Comparison of ENCODE assay signal across 8 mouse cellular contexts in genomic region chr8:80879426-80880195, GRCm38 (mm10). TPM values are rescaled to one million over a fixed set of nuclear protein-coding genes. Genes with fewer than 3 reads are reported as not detected.
DNase-seq lines count a peak whose midpoint lies in the region; ATAC-seq lines count a peak whose summit lies in the region.

No protein-coding gene starts in this region.

- peak; percentile 30 to 64; a peak in 2 of 4 replicates for ATAC-seq in hematopoietic stem cell, adult 5-6 weeks (replicated peaks in 1 of 2; ENCODE audit: insufficient read depth in 1 of 2, low FRiP score in 2 of 2, low TSS enrichment in 1 of 2, low read depth in 1 of 2, poor library complexity in 2 of 2, severe bottlenecking in 2 of 2)
- ATAC-seq in megakaryocyte, adult 5-6 weeks (ENCODE audit: poor library complexity, severe bottlenecking) = peak; percentile 83

- peak; percentile 86 for DNase-seq in ZHBTc4 (ENCODE audit: low read depth, low spot score)
- peak; percentile 41 for DNase-seq in cerebellum, adult 11-12 months
- DNase-seq in forelimb bud, embryonic 11.5 days (ENCODE audit: low read depth, low spot score) = peak; percentile 55
- DNase-seq in left cerebral cortex, postnatal 14 days (ENCODE audit: low spot score in 2 of 2) = peak; percentile 12 to 35
- DNase-seq in skeletal muscle tissue, adult 2 months (ENCODE audit: low read depth, low spot score) = peak; percentile 70
- DNase-seq in c-Kit-positive CD71-positive TER-119-positive erythroid progenitor cells, embryonic 14.5 days (ENCODE audit: low spot score) = no peak

- intact Hi-C loops in left cerebral cortex, postnatal 14 days (cut with DNase I) = loop anchor here (5.0 kb wide), 3 partner anchors 67 to 127 kb away; no protein-coding TSS in a partner anchor

RNA-seq across cellular contexts. Expression of gene Gab1, which starts 0.7 kb away (rescaled TPM):
- total RNA-seq in hematopoietic stem cell, adult 5-6 weeks (2017) = 9.5 and 9.8 TPM in 2 replicates
- total RNA-seq in left cerebral cortex, postnatal 14 days (2021) = 10 to 100 TPM; 12.3 to 14.9 TPM
- 3.7 and 7.6 TPM in 2 replicates for total RNA-seq in megakaryocyte, adult 5-6 weeks (2015)
- total RNA-seq in megakaryocyte, adult 5-6 weeks (2017) = 1.4 and 1.7 TPM in 2 replicates
